Mouse (Mus musculus) layer of hippocampus, adult 9-11 months (tissue): ENCODE measurements around the gene Cdk8.
"Not testable (repeated sequence)": the region's sequence is repeated elsewhere in the genome, so short reads cannot be mapped to it uniquely, and the experiment has no call there.

ENCODE experiments used
- DNase-seq: peaks from one replicate; pipeline ENCODE4 v3.0.0; 2022

Gene Cdk8

DNA sequence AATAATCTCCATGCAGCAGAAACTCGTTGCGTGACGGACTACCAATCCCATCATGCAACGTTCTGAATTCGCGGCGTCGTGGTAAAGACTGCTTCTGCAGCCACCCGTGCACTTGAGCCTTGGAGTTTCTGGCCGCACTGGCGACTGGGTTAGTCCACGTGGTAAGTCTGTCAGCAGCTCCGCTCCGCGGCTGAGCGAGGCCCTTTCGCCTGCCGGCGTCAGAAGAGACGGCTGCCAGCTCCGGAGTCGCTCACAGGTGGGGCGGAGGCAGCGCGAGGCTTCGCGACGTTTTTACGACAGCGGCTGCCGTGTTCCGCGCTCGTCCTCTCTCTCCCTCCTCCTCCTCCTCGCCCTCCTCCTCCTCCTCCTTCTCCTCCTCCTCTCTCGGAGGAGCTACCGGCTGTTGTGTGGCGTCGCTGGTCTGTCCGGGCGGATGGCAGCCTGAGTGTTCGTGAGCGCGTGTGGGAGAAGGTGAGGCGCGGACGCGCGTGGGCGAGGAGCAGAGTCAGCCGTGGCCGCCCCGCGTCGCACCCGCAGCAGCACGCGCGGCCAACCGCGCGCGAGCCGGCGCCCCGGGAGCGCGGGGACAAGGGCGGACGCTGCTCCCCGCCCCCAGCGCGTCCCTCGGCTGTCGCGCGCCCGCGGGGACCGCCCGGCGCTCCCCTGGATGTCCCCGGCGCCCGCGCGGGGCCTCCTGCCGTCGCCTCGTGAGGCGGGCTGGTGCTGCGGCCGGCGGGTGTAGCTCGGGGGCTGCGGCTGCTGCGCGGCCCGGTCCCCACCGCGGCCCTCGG, at the start of gene Cdk8:
Gene Cdk8 (plus strand): TSS at position 367 of the 791 bp plus-strand sequence.
- DNase-seq, result peak; percentile 96

GRCm38 (mm10) chr5:146185204-146185603, 45.8 kb upstream of the Cdk8 start, which contains the start of gene 1700001J03Rik:
TSS of gene 1700001J03Rik (minus strand) at chr5:146185304.
- not testable (repeated sequence) for DNase-seq

GRCm38 (mm10) chr5:146187441-146187840, 43.6 kb upstream of the Cdk8 start:
- DNase-seq, result peak; percentile 23

GRCm38 (mm10) chr5:146188144-146188543, 42.9 kb upstream of the Cdk8 start:
- no peak for DNase-seq

GRCm38 (mm10) chr5:146188712-146189111, 42.3 kb upstream of the Cdk8 start:
- no peak for DNase-seq

DNA sequence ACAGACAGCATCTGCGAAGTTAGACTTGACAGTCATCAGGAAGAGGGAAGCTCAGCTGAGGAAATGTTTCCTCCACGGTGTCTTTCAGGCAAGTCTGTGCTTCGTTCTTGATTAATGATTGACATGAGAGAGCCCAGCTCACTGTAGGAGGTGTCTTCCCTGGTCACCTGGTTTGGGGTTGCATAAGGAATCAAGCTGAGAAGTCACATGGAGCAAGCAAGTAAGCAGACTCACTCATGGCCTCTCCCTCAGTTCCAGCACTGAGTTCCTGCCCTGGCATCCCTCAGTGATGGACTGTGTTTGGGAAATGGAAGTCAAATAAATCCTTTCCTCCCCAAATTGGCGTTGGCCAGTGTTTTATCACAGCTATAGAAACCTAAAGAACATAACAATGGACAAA, 40.9 kb upstream of the Cdk8 start:
- DNase-seq, result no peak

DNA sequence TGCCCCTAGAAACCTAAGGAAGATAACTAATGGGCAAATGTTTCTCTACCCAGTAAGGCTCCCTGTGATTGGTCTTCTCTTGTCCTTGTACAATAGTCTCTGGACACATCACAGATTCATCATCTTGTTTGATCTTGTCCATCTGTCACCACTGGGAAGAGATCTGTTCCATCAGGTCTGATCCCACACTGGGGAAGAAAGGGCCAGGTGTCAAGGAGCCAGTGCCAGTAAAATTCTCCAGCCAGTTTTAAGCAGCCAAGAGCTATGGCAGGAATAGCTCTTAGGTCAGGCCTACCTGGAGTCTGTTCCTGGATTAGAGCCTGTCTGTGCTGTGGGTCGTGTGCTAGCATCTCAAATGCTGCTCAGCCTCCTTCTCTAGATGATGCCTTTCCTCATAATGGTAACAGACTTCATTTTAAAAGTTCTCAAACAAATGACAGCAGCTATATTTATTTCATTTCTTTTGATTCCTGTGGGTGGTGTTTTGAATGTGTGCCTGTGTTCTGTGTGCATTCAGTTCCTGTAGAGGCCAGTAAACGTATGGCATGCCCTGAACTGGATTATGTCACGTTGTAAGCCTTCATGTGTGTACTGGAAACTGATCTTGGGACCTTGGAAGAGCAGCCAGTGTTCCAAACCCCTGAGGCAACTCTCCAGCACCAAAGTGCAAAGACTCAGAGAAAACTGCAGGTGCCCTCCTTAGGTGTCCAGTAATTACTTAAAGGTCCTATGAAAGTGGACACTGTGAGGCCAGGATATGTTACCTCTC, 40.3 kb upstream of the Cdk8 start:
- no peak for DNase-seq

DNA sequence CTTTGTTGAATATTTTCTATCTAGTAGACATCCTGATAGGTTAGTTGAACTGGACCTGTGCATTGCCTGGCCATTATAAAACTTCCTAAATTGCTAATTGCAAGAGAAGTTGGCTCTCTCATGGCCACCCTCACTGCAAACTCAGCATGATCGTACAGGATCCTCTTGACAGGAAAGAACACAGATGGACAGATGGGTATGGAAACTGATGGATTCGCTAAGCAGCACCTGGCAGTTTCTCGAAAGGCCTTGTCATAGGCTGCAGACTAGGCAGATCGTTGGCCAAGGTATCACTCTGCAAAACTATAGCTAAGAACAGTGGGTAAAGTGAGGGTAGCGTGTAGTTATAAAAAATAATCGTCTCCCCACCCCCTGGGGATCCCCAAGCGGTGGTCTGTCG, 37.7 kb upstream of the Cdk8 start:
- DNase-seq, result no peak

DNA sequence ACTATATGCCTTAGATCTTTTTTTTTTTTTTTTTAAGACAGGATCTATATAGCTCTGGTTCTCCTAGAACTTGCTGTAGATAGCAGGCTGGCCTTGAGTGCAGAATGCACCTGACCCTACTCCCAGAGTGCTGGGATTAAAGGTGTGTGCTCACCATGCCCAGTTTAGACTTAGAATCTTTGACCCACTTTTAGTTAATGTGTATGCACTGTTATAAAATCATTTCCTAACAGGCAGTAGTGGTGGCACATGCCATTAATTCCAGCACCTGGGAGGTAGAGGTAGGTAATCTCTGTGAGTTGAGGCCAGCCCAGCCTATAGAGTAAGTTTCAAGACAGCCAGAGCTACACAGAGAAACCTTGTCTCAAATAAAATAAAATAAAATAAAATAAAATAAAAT, 32.0 kb upstream of the Cdk8 start:
- DNase-seq, result no peak

GRCm38 (mm10) chr5:146199540-146199939, 31.5 kb upstream of the Cdk8 start:
- no peak for DNase-seq

DNA sequence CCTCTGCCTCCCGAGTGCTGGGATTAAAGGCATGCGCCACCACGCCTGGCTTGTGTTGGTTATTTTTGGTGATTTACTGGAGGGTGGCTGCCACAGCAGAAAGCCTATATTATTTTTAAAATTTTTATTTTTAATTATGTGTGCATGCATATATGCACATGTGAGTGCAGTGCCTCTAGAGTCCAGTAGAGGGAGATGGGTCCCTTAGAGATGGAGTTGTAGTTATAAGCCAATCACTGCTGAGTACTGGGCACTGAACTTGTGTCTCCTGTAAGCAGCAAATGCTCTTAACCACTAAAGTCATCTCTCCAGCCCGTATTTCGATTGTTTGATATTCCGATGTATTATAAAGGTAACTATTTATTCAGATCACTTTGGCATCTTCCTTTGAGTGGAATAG, 30.4 kb upstream of the Cdk8 start:
- DNase-seq, result no peak

DNA sequence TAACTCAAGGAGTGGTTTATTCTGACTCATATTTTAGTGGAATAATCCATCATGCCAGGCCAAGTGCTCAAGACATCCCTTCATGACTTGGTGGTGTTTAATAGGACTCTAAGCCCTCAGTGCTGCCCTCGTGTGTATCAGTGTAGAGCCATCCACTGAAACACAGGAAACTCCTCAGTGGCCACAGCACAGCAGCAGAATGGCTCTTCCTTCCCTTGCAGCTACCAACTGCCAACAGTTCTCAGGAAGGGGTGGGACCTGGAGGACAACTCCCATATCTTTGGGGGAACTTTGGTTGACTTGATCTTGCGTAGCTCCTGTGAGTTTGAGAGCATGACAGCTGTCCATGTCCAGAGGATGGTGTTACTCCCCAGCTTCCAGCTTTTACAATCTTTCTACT, 27.1 kb upstream of the Cdk8 start:
- DNase-seq, result no peak

- no peak for DNase-seq
Observed at GRCm38 (mm10) chr5:146205537-146205936, 25.5 kb upstream of the Cdk8 start.

DNA sequence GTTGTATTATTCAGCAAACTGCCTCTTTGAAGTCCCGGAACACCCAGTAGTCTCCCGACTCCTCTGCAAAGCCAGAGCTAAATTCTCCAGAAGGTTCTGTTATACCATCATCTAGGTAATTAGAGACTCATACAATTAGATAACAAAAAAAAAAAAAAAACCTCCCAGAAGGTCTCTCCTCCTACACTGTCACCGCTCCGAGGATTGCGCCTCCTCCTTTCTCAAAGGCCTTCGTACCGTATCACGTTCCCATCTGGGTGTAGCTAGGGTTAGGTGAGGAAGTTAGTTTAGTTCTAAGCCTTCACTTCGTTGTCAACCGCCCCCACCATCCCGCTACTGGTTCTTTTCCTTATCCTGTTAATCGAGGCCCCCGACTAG, 10.5 kb upstream of the Cdk8 start:
- DNase-seq, result no peak

GRCm38 (mm10) chr5:146220879-146221714, 9.9 kb upstream of the Cdk8 start, which contains the start of gene Rnf6:
TSS of gene Rnf6 (minus strand) at chr5:146221555.
- DNase-seq, result peak; percentile 97

GRCm38 (mm10) chr5:146221722-146222121, 9.3 kb upstream of the Cdk8 start:
- DNase-seq, result no peak

DNA sequence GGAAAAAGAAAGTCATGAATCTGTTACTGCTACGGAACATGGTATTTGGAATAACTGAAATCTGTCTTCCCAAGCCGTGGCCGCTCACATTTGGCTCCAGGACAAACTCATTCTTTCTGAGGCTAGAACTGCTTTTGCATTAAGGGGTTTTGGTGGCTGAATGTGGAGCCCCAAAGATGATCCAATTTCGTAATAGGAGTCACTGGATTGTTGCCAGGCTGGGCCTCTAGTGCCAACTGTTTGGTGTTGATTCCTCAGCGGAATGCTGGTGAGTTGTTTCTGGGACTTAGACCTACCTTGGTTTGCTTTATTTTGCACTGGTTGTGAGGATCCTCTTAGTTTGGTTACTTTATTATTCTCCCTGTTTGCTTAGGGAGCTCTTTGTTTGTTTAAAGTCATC, 7.2 kb upstream of the Cdk8 start:
- no peak for DNase-seq

DNA sequence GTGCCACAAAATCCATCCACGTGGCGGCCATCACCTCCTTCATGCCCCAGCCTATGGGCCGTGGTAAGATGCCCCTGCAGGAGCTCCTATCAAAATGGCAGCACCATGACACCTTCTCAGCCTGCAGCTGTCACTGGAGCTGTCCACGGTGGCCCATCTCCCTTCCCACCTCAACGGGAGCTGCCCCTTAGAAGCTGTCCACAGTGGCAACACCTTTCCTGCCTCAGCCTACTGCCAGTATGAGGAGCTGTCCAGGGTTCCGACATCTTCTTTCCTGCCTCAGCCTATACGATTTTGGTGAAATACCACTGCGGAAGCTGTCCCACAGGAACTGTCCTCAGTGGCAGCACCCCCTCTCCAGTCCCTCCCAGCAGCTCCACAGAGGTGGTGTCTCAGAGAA, 3.5 kb upstream of the Cdk8 start:
- DNase-seq, result no peak

DNA sequence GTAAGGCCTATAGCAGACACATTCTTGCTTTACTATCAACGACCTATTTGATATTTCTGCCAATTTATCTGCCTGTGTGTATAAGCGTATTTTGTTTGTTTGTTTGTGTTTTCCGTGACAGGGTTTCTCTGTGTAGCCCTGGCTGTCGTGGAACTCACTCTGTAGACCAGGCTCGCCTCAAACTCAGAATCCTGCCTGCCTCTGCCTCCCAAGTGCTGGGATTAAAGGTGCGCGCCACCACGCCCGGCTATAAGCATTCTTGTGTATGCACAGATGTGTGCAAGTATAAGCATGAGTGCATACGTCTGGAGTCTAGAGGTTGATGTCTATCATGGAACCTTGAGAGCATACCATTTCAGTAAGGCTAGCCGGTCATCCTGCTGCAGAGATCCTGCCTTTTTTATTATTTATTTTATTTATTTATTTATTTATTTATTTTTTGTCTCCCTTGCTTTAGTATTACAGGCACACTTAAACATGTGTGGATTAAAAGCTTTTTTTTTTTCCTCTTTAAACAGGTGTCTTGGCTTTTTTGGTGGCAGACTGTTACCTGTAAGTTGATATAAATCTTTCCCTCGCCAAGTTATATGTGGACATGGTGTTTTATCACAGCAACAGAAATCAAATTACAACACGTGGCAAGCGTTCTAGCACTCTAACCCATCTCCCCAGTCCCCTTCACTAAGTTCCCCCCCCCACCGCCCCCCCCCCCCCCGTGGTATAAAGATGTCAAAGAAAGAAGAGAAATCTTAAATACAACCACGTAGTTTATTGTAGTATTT, 970 bp upstream of the Cdk8 start:
- DNase-seq, result no peak

DNA sequence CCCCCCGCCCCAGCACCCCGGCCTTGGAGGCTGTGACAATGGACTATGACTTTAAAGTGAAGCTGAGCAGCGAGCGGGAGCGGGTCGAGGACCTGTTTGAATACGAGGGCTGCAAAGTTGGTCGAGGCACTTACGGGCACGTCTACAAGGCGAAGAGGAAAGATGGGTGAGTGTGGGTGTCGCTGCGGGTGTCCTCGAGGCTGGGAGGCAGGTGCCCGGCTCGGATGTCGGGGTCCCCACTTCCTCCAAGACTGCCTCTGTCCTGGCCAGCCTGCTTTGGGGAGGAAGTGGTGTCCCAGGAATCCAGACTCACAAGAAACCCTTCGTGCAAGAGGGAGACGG, 596 bp downstream of the Cdk8 start:
- DNase-seq, result peak; percentile 20

DNA sequence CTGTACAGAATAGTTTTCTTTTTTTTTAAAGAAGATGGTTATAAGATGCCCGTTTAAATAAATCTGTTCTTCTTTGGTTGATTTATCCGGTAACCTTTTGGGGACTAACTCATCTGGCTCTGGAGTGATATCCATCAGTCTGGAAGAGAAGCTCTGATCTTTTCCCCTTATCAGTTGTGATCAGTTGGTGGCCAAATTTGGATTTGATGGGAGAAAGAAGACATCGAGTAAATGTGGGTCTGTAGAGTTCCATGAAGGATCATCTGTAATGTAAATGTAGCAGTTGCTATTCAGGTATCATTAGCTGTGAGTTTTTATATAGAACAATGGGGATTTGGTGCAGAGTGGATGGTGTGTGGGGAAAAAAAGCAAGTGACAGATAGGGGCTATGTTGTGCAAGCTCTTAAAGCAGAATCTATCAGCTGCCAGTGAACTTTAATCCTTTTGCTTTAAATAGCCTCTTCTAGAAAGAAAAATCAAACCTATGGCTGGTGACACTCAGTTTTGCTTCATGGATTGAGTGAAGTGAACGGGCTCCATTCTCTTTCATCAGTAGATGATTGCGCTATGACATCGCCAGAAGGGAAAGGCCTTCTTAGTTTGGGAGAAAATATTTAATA, 1.1 kb downstream of the Cdk8 start:
- DNase-seq, result no peak

GRCm38 (mm10) chr5:146232816-146233215, 1.8 kb downstream of the Cdk8 start:
- no peak for DNase-seq
